Mouse (Mus musculus) ES-E14 (cell line): ENCODE measurements around the gene Cuta.

ENCODE experiments used
- HCFC1 ChIP-seq: IDR thresholded peaks from 2 replicates; pipeline ENCODE4 v1.6.1; 2012; ENCODE audit warnings: low read length, inconsistent platforms, borderline replicate concordance; ENCODE audit not compliant: insufficient read depth
- MAFK ChIP-seq: IDR thresholded peaks from 2 replicates; pipeline ENCODE4 v1.6.1; 2014; ENCODE audit warnings: mild to moderate bottlenecking, low read depth, low read length, inconsistent platforms; ENCODE audit not compliant: insufficient read depth
- ZC3H11A ChIP-seq: IDR thresholded peaks from 2 replicates; pipeline ENCODE4 v1.6.1; 2012; ENCODE audit warnings: low read depth, mild to moderate bottlenecking, inconsistent platforms, low read length, borderline replicate concordance
- ZNF384 ChIP-seq: IDR thresholded peaks from 2 replicates; pipeline ENCODE4 v1.6.1; 2012; ENCODE audit warnings: low read depth, low read length, inconsistent platforms

GRCm38 (mm10) chr17:26983382-26983781, 44.0 kb upstream of the Cuta start:
- no peak for TF ChIP-seq ZNF384
- no peak for TF ChIP-seq HCFC1
- no peak for TF ChIP-seq MAFK
- no peak for TF ChIP-seq ZC3H11A
